Mouse (Mus musculus) cerebellum, adult 9-11 months (tissue): ENCODE data around the gene Fam69a.
A peak's percentile ranks its signal among the peaks of the same experiment; 100 is the strongest.
"Not testable (repeated sequence)": the region's sequence is repeated elsewhere in the genome, so short reads cannot be mapped to it uniquely, and the experiment has no call there.

ENCODE experiments used
- DNase-seq: peaks from one replicate; pipeline ENCODE4 v3.0.0; 2022

The Fam69a gene

GRCm38 (mm10) chr5:107986967-107987834, at the start of gene Fam69a:
Gene Fam69a, minus strand, starts transcription at chr5:107987085.
- no peak for DNase-seq

DNA sequence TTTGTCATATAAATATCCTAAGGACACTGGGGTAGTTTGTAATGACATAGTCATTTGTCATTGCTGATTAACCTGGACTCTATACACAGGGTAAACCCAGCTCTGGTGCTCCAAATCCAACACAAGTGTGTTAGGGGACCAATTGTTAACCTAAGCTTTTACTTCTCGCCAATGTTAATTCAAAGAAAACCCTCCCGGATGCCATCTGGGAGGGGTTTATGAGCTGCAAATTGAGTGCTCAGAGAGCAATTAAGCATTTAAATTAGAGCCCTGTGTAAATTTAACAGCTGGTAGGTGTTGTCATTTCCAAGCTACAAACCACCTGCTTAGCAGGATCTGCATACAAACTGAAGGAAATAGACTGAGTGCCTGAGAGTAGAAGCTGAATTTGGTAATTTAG, 48.6 kb upstream of the Fam69a start:
- DNase-seq, result no peak

DNA sequence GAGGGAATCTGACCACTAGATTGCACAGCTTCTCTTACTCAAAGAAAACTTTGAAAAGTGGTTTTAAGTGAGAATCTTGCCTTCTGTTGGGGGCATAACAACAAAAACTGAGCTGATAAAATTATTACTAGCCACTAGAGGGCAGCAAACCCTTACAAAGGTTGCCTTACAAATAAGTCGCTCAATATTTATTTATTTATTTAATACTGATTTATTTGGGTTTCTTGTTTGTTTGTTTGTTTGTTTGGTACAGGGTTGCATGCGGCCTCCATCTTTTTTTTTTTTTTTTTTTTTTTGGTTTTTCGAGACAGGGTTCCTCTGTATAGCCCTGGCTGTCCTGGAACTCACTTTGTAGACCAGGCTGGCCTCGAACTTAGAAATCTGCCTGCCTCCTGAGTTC, 47.3 kb upstream of the Fam69a start:
- DNase-seq, result peak; percentile 10

- no peak for DNase-seq
Observed at GRCm38 (mm10) chr5:108031267-108031666, 44.4 kb upstream of the Fam69a start.

DNA sequence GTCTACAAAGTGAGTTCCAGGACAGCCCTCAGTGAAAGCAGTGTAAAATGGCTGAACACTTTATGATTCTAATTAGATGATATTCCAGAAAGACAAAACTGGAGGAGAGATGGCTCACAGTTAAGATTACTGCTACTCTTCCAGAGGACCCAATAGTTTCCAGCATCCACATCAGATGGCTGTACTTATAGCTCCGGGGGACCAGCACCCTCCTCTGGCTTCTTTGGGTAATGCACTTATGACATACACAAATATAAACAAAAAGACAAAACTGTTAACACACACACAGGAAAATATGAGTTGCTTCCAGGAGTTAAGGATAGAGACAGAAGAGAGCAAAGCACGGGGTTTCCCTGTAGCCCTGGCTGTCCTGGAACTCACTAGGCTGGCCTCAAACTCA, 43.1 kb upstream of the Fam69a start:
- DNase-seq, result no peak

- DNase-seq, result not testable (repeated sequence)
Observed at GRCm38 (mm10) chr5:108028797-108029536, 42.1 kb upstream of the Fam69a start.

DNA sequence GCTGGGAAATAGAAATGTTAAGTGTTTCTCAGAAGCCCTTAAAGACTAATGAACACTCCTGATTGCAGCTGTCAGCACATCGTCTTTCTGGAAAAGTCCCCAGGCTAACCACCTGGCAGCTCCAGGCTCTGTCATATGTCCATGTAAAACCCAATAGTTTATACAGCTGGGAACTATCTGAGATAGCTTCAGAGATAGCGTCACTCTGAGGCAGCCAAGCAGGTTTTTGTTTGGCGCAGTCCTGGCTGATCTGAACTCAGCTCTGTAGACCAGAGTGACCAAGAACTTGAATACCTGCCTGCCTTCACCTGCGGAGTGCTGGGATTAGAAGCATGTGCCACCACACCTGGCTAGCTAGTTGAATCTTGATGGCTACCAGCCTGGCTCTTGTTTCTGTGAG, 41.3 kb upstream of the Fam69a start:
- no peak for DNase-seq

DNA sequence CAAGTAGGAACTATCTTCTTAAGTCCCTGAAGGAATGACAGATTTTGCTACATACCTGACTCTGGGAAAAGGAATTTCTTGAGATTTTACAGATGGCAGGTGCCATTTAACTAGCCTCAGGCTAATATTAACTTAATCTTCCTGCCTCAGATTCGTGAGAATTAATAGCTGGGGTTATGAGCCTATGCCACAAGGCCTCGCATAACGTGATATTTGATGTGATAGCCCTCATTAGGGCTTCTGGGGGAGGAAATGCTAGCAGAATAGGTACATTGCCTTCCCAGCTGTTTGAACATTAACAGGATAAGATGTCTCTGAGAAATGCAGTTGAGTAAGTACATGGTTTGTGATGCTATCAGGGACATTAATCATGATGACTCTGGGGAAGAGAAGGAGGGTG, 34.5 kb upstream of the Fam69a start:
- DNase-seq, result no peak

DNA sequence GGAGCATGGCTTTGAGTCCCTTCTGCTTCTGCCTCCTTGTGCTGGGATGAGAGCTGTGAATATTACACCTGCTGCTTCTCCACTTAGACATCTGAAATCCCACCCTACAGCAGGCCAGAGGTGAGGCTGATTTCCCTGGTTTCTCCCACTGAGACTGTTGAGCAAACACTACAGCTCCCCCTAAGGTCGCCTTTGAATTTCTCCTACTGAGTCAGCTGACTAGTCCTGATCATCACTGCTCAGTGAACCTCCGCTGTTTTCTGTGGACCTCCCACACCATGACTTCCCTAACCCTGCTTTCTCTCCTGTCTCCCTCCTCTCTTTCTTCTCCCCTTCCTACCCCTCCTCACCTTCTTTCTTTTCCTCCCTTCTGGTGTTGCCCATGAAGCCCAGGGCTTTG, 32.5 kb upstream of the Fam69a start:
- DNase-seq, result no peak

DNA sequence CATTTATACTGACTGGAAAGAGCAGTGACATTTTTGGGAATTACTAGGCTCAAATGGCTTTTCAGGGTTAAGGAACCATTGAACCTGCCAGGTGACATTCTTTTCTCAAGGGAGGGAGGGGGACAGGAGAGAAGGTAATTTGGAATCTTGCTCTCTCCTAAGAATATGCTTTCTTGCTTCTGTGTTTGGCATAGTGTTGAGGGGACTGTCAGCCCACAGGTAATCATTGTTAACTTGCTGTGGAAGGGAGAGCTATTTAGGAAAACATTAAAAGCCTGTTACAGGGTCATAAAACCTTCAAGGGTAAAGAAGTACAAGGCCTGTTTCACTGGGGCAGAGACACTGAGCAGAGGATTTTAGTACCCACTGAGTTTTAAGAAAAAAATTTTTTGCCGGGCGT, 30.3 kb upstream of the Fam69a start:
- no peak for DNase-seq

DNA sequence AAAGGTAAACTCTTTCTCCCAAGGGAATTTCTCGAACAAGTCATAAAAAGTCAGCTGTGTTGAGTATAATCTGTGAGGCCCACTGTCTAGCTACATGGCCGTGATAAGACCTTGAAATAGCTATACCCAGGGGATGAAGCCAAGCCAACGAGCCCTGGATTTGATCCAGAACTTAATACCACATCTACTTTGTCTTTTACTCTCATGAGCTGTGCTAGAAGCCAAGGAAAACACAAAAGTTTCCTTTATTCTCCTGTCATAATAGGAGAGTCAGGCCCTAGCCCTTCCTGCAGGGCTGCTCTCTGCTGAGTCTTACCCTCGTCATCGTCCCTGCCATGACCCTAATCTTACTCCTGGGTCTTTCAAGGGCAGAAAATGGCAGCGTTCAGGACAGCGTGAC, 28.5 kb upstream of the Fam69a start:
- no peak for DNase-seq

GRCm38 (mm10) chr5:108014173-108014572, 27.3 kb upstream of the Fam69a start:
- DNase-seq, result no peak

GRCm38 (mm10) chr5:108009721-108010120, 22.8 kb upstream of the Fam69a start:
- DNase-seq, result no peak

- no peak for DNase-seq
Observed at GRCm38 (mm10) chr5:108005134-108005533, 18.2 kb upstream of the Fam69a start.

GRCm38 (mm10) chr5:108002734-108003133, 15.8 kb upstream of the Fam69a start:
- no peak for DNase-seq

DNA sequence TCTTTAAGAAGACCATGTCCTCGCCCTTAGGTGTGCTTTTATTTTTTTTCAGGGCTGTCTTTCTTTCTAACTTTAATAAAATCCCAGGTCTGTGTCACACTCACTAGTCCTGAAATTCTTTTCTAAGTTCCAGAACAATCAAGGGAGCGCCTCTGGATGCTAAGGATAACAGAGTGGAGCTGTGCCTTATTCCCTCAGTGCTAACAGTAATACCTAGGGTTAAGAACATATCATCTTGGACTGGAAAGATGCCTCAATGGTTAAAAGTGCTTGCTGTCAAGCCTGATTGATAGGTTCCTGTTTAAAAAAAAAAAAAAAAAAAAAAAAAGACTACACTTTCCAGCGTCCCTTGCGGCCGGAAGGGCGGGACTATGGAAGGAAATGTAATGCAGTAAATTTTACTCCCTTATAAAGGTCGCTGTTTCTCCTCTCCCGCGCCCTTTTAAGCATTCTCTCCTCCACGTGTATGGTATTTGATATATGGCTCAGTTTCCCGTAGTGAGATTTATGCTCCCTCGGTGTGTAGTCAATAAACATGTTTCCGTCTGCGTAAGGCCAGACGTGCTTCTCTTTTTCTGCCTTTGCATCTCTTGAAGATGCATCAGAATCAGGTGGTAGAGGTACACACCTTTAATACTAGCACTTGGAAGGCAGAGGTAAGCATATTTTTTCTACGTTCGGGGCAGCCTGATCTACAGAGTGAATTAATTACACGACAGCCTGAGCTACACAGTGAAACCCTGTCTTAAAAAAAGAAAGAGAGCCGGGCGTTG, 14.1 kb upstream of the Fam69a start:
- peak; percentile 65 for DNase-seq

- no peak for DNase-seq
Observed at GRCm38 (mm10) chr5:107997717-107998116, 10.8 kb upstream of the Fam69a start.

GRCm38 (mm10) chr5:107995936-107996335, 9.1 kb upstream of the Fam69a start:
- DNase-seq, result no peak

DNA sequence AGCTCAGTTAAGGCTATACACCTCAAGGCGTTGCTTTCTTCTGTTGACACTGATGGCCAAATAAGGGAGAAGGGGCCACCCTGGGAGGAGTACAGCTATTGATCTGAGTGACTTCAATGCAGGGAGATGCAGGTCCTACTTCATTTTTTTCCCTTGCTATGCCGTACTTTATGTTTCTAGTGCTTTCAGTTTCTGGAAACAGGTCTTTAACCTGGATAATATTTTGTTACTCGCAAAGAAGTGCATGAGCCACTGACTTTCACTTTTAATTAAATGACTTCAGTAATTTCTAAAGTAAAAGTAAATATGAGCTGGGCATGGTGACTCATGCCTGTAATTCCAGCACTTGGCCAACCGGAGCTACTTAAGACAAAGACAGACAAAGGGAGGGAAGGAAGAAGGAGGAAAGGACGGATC, 958 bp upstream of the Fam69a start:
- DNase-seq, result no peak

- peak; percentile 82 for DNase-seq
Observed at GRCm38 (mm10) chr5:107986255-107986966, 474 bp downstream of the Fam69a start.

GRCm38 (mm10) chr5:107983946-107984345, 2.9 kb downstream of the Fam69a start:
- DNase-seq, result no peak

DNA sequence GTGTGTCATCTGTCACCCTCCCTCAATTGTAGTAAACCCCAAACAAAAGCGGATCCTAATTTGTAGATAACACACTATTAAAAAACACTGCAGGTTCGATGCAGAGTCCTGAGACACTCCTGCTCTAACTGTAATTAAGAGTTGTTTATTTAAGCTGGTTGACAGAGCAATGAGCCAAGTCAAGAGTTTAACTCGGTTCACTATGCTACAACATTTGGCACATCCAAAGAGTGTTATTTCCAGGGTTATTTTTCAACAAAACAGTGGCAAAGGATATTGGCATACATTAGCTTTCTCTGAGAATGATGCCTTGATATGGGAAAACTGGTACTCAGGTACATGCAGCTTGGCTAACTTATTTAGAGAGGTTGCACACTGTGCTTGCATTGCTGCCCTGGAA, 4.9 kb downstream of the Fam69a start:
- no peak for DNase-seq

- DNase-seq, result no peak
Observed at GRCm38 (mm10) chr5:107979901-107980300, 7.0 kb downstream of the Fam69a start.
